Mouse (Mus musculus): ENCODE results near the gene Plcb1.

The Plcb1 gene

DNA sequence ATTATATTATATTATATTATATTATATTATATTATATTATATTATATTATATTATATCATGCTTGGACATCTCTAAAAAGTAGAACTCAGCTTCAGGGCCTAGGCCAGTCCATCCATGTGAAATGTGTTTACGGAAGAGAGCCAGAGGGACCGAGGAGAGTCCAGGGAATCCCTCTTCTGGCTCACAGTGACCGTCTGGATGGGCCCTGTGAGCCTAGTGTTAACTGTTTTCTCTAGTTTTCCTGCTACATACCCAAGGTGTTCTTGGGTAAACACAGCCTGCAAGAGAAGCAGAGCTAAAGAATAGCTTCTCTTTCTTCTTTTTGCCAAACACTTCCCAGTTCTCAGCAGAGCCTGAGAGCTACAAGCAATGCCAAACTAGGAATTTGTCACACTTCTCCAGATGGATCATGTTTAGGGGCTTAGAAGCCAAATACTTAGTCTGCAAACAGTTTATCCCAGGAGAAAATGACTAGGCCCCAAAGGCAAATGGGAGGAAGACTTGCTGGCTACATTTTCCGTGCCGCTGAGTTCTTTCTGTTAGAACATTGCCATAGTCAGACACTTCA, 649.2 kb downstream of the Plcb1 start:
- no peak for DNase-seq

GRCm38 (mm10) chr2:135439034-135439433, 653.2 kb downstream of the Plcb1 start:
- no peak for DNase-seq

DNA sequence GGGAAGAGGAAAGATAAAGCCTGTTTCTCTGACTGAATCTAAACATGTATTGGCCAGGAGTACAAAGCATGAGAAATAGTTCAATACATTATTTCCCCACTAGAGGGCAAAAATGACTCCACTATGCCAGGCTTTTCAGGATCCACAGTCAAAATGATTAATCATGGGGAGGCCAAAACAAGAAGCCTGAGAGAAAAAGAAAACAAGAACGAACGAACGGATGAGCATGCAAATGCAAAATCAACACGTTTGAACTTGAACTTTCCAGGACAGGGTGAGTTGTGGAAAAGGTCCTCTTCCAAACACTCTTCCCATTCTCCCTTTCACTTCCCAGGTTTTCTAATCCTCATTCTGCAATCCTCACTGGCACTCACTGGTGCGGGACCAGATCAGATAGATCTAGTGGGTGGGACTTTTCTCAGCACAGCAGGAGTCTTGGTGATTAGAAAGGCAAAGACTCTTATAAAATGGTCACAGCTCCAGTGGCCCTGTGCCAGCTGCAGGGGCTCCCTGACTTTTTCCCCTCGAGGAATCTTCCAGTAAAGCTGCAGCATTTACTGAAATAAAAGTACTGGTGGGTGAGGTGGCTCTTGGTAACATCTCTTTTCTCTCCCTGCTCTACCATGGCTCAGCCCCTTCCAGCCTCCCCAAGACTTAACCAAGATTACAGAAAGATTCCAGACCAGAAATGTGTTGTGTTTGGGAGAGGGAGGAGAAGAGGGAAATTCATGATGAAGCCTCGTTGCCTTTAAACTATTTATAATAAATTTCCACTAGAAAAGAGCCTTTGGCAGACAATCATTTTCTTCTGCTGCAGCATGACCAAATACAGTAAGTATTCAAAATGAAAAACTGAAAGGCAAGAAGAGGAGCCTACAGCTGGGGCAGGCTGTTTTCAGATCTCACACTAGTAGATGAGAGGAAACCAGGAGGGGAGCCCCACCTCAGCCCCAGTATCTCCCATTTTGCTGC, 654.0 kb downstream of the Plcb1 start:
- DNase-seq, result no peak

DNA sequence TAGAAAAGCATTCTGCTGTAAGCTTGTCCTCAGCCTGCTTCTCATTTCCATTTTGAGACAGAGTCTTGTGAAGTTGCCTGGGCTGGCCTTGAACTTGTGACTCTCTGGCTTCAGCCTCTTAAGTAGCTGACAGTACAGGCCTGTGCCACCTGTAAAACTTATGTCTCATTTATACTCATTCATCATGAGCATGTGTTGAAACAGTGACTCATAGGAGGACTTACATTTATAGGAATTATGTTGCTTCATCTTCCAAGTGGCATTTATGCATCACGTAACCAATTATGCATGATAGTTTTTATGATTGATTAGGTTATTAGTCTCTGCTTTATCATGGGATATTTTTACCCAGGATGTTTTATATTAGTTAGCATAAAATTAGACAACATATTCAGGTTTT, 667.7 kb downstream of the Plcb1 start:
- no peak for DNase-seq

DNA sequence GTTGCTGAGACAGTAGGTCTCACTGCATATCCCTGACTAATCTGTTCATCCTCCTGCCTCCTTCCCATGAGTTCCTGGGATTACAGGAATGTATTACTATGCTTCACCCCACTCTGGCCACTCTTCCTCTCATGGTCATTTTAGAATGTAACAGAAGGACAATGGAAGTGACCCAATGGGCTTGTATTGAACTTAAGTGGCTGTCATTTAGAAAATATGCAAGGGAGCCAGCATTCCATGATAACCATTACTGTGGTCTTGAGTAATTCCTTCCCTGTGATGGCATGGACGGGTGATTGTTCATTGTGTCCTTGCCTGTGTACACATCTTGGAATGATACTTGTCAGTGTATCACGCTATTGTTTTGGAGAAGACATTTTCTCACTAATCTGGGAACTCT, 668.1 kb downstream of the Plcb1 start:
- DNase-seq, result no peak

- DNase-seq, result no peak
These were observed 668.6 kb downstream of the Plcb1 start for GRCm38 (mm10) chr2:135454455-135454854.

DNA sequence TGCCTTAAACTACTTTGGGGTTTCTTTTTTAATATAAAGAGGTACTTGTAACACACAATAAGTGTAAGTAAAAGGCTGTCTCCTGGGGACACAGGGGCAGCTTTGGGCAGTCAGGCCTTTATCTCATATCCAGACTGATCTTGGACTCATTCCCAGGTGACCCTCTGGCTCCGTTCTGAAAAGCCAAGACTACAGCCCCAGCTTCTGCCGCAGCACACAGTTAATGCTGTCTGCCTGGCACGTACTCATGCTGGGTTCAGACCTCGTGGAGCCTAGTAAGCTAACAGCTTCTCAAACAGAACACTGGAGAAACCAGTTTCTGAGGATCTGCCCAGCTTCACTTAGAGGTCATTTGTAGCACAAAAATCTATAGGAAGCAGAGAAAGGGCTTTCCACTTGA, 682.0 kb downstream of the Plcb1 start:
- DNase-seq, result no peak

- DNase-seq, result no peak
These were observed 688.2 kb downstream of the Plcb1 start for GRCm38 (mm10) chr2:135474107-135474506.

DNA sequence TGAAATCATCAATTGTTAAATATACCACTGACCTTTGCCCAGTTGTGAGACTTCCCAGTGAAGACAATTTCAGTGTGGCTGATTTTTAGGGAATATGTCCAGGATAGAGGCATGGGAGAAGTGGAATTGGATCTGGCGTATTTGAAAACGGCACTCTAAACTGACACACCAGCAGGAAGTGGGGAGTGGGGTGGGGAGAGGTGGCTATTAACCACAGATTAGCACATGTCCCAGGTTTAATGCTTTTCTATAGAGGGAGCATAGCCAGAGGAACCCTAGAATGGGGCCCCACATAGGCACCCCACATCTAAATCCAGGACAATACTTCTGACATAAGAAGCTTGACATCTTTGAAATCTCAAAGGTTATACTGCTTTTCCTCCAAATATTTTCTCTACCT, 699.4 kb downstream of the Plcb1 start:
- no peak for DNase-seq

DNA sequence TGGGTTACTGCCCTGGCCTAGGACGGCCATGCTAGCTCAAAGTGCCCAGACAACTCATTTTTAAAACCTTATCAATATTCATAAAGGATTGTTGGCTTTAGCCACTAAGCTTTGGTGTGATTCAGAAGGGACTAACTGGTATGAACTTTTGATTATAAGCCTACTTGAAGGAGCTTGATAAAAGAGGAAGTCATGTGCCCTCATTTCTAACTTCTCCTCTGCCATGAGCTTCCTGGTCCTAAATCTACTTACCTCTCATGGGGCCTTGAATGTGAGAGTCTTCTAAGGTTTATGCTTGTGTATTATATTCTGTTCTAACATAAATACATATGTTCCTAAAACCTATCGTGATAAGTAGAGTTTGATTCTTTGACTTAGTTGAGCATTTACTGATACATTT, 702.4 kb downstream of the Plcb1 start:
- no peak for DNase-seq

DNA sequence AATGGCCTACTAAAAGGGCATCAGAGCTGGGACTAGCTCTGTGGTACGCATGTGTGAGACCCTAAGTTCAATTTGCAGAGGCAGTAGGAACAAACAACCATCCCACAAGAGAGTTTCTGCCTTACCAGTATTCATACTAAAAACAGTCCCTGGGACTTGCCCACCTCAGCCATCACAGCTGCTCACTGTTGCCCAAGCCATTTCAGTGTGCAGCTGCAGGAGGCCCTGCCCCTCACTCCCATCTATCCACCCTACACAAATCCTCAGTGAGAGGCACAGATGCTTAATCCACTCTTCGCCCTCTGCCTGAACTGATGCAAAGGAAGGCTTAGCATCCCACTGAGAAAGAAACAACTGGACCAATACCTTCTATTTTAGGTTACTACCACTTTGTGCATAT, 703.3 kb downstream of the Plcb1 start:
- no peak for DNase-seq

DNA sequence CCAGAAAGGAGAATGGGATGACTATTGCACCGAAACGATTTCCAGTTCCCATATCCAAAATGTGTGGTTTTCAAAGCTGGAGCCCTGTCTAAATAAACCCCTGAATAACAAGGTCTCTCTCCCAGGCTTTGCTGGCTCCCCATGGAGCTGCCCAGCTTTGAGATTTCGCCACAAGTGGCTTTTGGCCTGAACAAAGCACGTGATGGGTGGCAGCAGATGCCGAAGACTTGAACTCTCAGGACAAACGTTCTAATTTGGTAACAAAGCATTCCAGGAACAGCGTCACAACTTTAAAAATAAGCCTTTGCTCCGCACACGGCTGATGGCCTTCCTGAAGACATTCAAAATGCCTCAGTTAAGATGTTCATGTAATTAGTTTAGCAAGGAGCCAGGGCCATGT, 706.9 kb downstream of the Plcb1 start:
- DNase-seq, result no peak

DNA sequence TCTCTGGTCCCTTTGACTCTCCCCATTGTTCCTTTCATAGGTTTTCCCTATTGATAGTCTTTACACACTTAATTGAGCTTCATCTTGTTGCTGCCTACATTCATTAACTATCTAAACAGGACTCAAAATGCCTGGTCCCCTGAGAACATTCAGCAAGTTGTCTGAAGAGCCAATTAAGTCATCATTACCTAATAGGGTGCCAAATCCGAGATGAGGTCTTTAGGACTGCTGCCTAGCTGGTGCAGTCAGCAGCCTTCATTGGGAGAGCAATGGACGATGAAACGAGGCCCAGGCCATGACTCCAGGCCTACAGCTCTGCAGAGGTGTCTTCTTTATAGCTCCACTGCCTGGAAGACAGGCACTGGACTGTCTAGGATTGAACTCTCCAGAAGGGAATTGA, 710.7 kb downstream of the Plcb1 start:
- DNase-seq, result no peak

GRCm38 (mm10) chr2:135497251-135497650, 711.4 kb downstream of the Plcb1 start:
- DNase-seq, result no peak

DNA sequence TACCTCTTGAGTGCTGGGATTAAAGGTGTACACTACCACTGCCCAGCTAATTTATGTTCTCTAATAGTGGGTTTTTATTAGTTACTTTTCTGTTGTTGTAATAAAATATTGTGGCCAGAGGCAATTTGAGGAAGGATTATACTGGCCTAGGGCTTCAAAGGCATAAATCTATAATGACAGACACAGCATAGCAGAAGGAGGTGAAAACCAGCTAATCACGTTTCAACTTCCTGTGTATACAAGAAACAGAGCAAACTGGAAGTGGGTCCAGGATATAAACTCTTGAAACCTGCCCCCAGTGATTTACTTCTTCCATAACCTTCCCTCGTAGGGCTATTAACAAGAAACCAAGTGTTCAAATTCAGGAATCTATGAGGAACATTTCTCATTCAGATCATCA, 715.0 kb downstream of the Plcb1 start:
- no peak for DNase-seq

GRCm38 (mm10) chr2:135503328-135503997, 717.6 kb downstream of the Plcb1 start:
- DNase-seq, result no peak

GRCm38 (mm10) chr2:135503998-135504354, 718.1 kb downstream of the Plcb1 start:
- DNase-seq, result no peak

GRCm38 (mm10) chr2:135507111-135507510, 721.2 kb downstream of the Plcb1 start:
- no peak for DNase-seq

DNA sequence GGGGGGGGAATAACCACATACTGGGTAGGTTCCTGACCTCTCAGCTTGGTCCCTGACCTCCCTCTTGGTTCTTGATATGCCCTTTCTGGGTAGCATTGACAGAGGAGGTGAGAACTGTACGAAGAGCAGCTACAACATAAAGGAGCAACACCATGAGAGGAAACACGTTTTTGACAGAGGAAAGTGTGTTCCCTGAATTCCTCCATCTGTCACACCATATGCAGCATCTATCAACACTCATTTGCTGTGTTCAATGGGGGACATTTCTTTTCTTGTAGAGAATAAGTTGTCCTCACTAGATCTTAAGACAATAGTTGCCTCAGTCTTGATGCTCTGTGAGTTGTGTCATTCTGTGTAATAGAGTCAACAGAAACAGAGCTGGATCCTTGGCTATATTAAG, 733.1 kb downstream of the Plcb1 start:
- no peak for DNase-seq

Measured in liver (tissue).